In genomic region chr5:65514635-65515278, GRCm38 (mm10) we compare ENCODE assay signal across 12 mouse cellular contexts. TPM values are rescaled to one million over a fixed set of nuclear protein-coding genes. Genes with fewer than 3 reads are reported as not detected.
A peak's percentile ranks its signal among the peaks of the same experiment; 100 is the strongest.
DNase-seq lines count a peak whose midpoint lies in the region; ATAC-seq and TF ChIP-seq lines count a peak whose summit lies in the region.
"Had no signal": no experiment of that assay in that cellular context is flagged by ENCODE, and none has a peak within 500 bp of the region (broad histone marks: within the 10 kb centered on the region; RNA-seq: fewer than 3 reads in every experiment).

No protein-coding gene starts in this region.

- H3K9ac ChIP-seq in lung, postnatal 0 days (replicated peaks; ENCODE audit: low read depth), result no peak overlapping the region
- no peak overlapping the region for H3K9ac ChIP-seq in stomach, embryonic 16.5 days (ENCODE audit: low read length)
- no peak overlapping the region for H3K9ac ChIP-seq in heart, embryonic 11.5 days (ENCODE audit: low read depth, low read length)
- H3K9ac ChIP-seq: embryonic facial prominence, embryonic 15.5 days; hindbrain, embryonic 12.5 days; limb, embryonic 12.5 days had no signal

- no peak overlapping the region for H3K4me2 ChIP-seq in lung, postnatal 0 days (replicated peaks; ENCODE audit: low read depth, low read length)
- no peak overlapping the region for H3K4me2 ChIP-seq in stomach, embryonic 16.5 days (ENCODE audit: low read depth, low read length)
- no peak overlapping the region for H3K4me2 ChIP-seq in heart, embryonic 11.5 days
- H3K4me2 ChIP-seq: embryonic facial prominence, embryonic 15.5 days; hindbrain, embryonic 12.5 days; limb, embryonic 12.5 days had no signal

- no peak for TF ChIP-seq EP300 in lung, postnatal 0 days (IDR thresholded peaks at IDR 0.05)

- peak; percentile 38 to 58 for DNase-seq in lung, adult 18-20 months
- no peak for DNase-seq in lung, postnatal 14 days
- peak; percentile 56 for DNase-seq in T-cell, adult 2 months (ENCODE audit: low spot score)
- DNase-seq in lung, postnatal 0 days (ENCODE audit: low spot score), result peak; percentile 67
- DNase-seq in adipocyte (ENCODE audit: low spot score), result no peak
- DNase-seq in kidney, adult 2 months, result no peak
- DNase-seq: cerebellum, adult 11 months had no signal

- no peaks in the 10 kb centered on the region for H3K4me1 ChIP-seq in lung, postnatal 0 days (ENCODE audit: insufficient read depth, low read depth, low read length)
- H3K4me1 ChIP-seq in stomach, embryonic 16.5 days (ENCODE audit: control insufficient read depth, insufficient read depth, low read length), result no peaks in the 10 kb centered on the region; the same call in 1 of the 2 replicates
- H3K4me1 ChIP-seq in heart, embryonic 11.5 days (ENCODE audit: control insufficient read depth, insufficient read depth, low read length), result no peaks in the 10 kb centered on the region
- peaks cover 2% of the 10 kb centered on the region; the same call in 1 of the 2 replicates for H3K4me1 ChIP-seq in kidney, adult 2 months (ENCODE audit: control insufficient read depth, insufficient read depth, low read length)
- H3K4me1 ChIP-seq: embryonic facial prominence, embryonic 15.5 days; hindbrain, embryonic 12.5 days; limb, embryonic 12.5 days had no signal

- H3K27me3 ChIP-seq in lung, postnatal 0 days (replicated peaks; ENCODE audit: insufficient read depth, low read length), result no peaks in the 10 kb centered on the region
- no peaks in the 10 kb centered on the region for H3K27me3 ChIP-seq in stomach, embryonic 16.5 days (ENCODE audit: control insufficient read depth, insufficient read depth, low read length)
- no peaks in the 10 kb centered on the region for H3K27me3 ChIP-seq in heart, embryonic 11.5 days (ENCODE audit: control insufficient read depth, insufficient read depth, low read length)
- H3K27me3 ChIP-seq in kidney, adult 2 months (replicated peaks; ENCODE audit: control insufficient read depth, insufficient read depth, low read length), result no peaks in the 10 kb centered on the region
- H3K27me3 ChIP-seq: embryonic facial prominence, embryonic 15.5 days; hindbrain, embryonic 12.5 days; limb, embryonic 12.5 days had no signal

- no peaks in the 10 kb centered on the region for H3K9me3 ChIP-seq in lung, postnatal 0 days (ENCODE audit: low read length)
- H3K9me3 ChIP-seq in stomach, embryonic 16.5 days (replicated peaks; ENCODE audit: control insufficient read depth, low read length), result no peaks in the 10 kb centered on the region
- no peaks in the 10 kb centered on the region for H3K9me3 ChIP-seq in heart, embryonic 11.5 days (replicated peaks; ENCODE audit: control insufficient read depth, low read length)
- H3K9me3 ChIP-seq: embryonic facial prominence, embryonic 15.5 days; hindbrain, embryonic 12.5 days; limb, embryonic 12.5 days had no signal

- H3K36me3 ChIP-seq in lung, postnatal 0 days (ENCODE audit: insufficient read depth, low read length), result no peaks in the 10 kb centered on the region
- H3K36me3 ChIP-seq in stomach, embryonic 16.5 days (ENCODE audit: control insufficient read depth, insufficient read depth, low read length), result no peaks in the 10 kb centered on the region
- H3K36me3 ChIP-seq in heart, embryonic 11.5 days (ENCODE audit: control insufficient read depth, insufficient read depth, low read length), result no peaks in the 10 kb centered on the region
- H3K36me3 ChIP-seq in kidney, adult 2 months (ENCODE audit: control insufficient read depth, insufficient read depth, low read length), result no peaks in the 10 kb centered on the region
- H3K36me3 ChIP-seq: embryonic facial prominence, embryonic 15.5 days; hindbrain, embryonic 12.5 days; limb, embryonic 12.5 days had no signal

- no peak for TF ChIP-seq POLR2A in kidney, adult 2 months (IDR thresholded peaks at IDR 0.05; ENCODE audit: low read depth, low read length)

- H3K27ac ChIP-seq in lung, postnatal 0 days (ENCODE audit: low read length), result no peak overlapping the region
- peak overlapping the region; percentile 75 for H3K27ac ChIP-seq in stomach, embryonic 16.5 days (ENCODE audit: low read length)
- H3K27ac ChIP-seq in heart, embryonic 11.5 days (ENCODE audit: low read depth, low read length), result no peak overlapping the region
- no peak overlapping the region for H3K27ac ChIP-seq in kidney, adult 2 months (ENCODE audit: insufficient read depth, low read depth, low read length)
- H3K27ac ChIP-seq: embryonic facial prominence, embryonic 15.5 days; hindbrain, embryonic 12.5 days; limb, embryonic 12.5 days had no signal

- no peak for TF ChIP-seq CTCF in lung, postnatal 0 days (IDR thresholded peaks at IDR 0.05)
- no peak for TF ChIP-seq CTCF in kidney, adult 2 months (conservative IDR thresholded peaks at IDR 0.05; ENCODE audit: insufficient read depth, insufficient read length, low read depth, low read length)

- WGBS in lung, postnatal 0 days, result 23% methylated on average over 5 of the region's 5 CpGs
- WGBS in stomach, embryonic 16.5 days, result 36% methylated on average over 5 of the region's 5 CpGs
- 66% methylated on average over 5 of the region's 5 CpGs for WGBS in heart, embryonic 11.5 days (ENCODE audit: insufficient replicate concordance)
- 43% methylated on average over 5 of the region's 5 CpGs for WGBS in kidney, adult 2 months

- H3K4me3 ChIP-seq in lung, postnatal 0 days (ENCODE audit: low read depth, low read length), result no peak overlapping the region
- H3K4me3 ChIP-seq in stomach, embryonic 16.5 days (replicated peaks; ENCODE audit: low read length), result no peak overlapping the region
- no peak overlapping the region for H3K4me3 ChIP-seq in heart, embryonic 11.5 days (ENCODE audit: low read depth, low read length)
- no peak overlapping the region for H3K4me3 ChIP-seq in kidney, adult 2 months (ENCODE audit: insufficient read depth, low read depth, low read length)
- H3K4me3 ChIP-seq: embryonic facial prominence, embryonic 15.5 days; hindbrain, embryonic 12.5 days; limb, embryonic 12.5 days had no signal

- ATAC-seq in lung, postnatal 0 days, result peak; percentile 81
- ATAC-seq in stomach, embryonic 16.5 days (ENCODE audit: insufficient read depth, low FRiP score), result peak; percentile 89
- ATAC-seq in heart, embryonic 11.5 days (replicated peaks; ENCODE audit: insufficient number of reproducible peaks, low FRiP score, low TSS enrichment), result no peak

RNA-seq across cellular contexts. Expression of gene Gm43552, which starts 22.1 kb away (rescaled TPM):
- polyA plus RNA-seq in lung, postnatal 0 days (2015; fragmentation: Nextera tagmentation; extraction: Ambion mirVana), result not detected in 2 replicates
- not detected in 2 replicates for polyA plus RNA-seq in stomach, embryonic 16.5 days (2015; fragmentation: Nextera tagmentation; extraction: Ambion mirVana)
- polyA plus RNA-seq in heart, embryonic 11.5 days (2014; fragmentation: Nextera tagmentation; extraction: Ambion mirVana), result not detected in 2 replicates
- not detected in 2 replicates for polyA plus RNA-seq in kidney, adult 2 months (2012; rRNA removed)
- polyA plus RNA-seq: hindbrain, embryonic 12.5 days; limb, embryonic 12.5 days had no signal

RNA-seq across cellular contexts. Expression of gene Smim14, which starts 22.2 kb away (rescaled TPM):
- polyA plus RNA-seq in lung, postnatal 0 days (2015; fragmentation: Nextera tagmentation; extraction: Ambion mirVana), result 249 and 251 TPM in 2 replicates
- polyA plus RNA-seq in stomach, embryonic 16.5 days (2015; fragmentation: Nextera tagmentation; extraction: Ambion mirVana), result 187 and 192 TPM in 2 replicates
- 92.0 and 108 TPM in 2 replicates for polyA plus RNA-seq in heart, embryonic 11.5 days (2014; fragmentation: Nextera tagmentation; extraction: Ambion mirVana)
- polyA plus RNA-seq in kidney, adult 2 months (2012; rRNA removed), result 111 and 114 TPM in 2 replicates

RNA-seq across cellular contexts. Expression of gene Ube2k, which starts 22.3 kb away (rescaled TPM):
- polyA plus RNA-seq in lung, postnatal 0 days (2015; fragmentation: Nextera tagmentation; extraction: Ambion mirVana), result 99.8 and 102 TPM in 2 replicates
- polyA plus RNA-seq in stomach, embryonic 16.5 days (2015; fragmentation: Nextera tagmentation; extraction: Ambion mirVana), result 145 and 155 TPM in 2 replicates
- 114 and 120 TPM in 2 replicates for polyA plus RNA-seq in heart, embryonic 11.5 days (2014; fragmentation: Nextera tagmentation; extraction: Ambion mirVana)
- polyA plus RNA-seq in kidney, adult 2 months (2012; rRNA removed), result 23.1 and 35.1 TPM in 2 replicates

Comparison
In these comparisons a context has a peak if more than half of its experiments do, and no peak if none do; other contexts are left out.
1. DNase-seq: peak in lung, adult 18-20 months (2 of 2), T-cell, adult 2 months (single experiment) and lung, postnatal 0 days (single experiment); none in lung, postnatal 14 days (single experiment), adipocyte (single experiment) and kidney, adult 2 months (single experiment).